Mouse (Mus musculus) G1E (cell line): ENCODE data around the gene Gns.

Experiments
- CTCF ChIP-seq: IDR thresholded peaks from 2 replicates; pipeline ENCODE4 v1.5.1; 2012; ENCODE audit warnings: low read depth, low read length, inconsistent platforms, mixed read lengths
- GATA1 ChIP-seq: IDR thresholded peaks from 2 replicates; pipeline ENCODE4 v1.6.1; 2012; ENCODE audit warnings: borderline replicate concordance, low read length, inconsistent platforms, mixed read lengths
- GATA2 ChIP-seq: IDR thresholded peaks from 2 replicates; pipeline ENCODE4 v1.6.1; 2012; ENCODE audit warnings: low read depth, low read length, inconsistent platforms, borderline replicate concordance
- POLR2AphosphoS5 ChIP-seq: IDR thresholded peaks from 2 replicates; pipeline ENCODE4 v1.6.1; 2012; ENCODE audit warnings: low read depth, low read length, inconsistent platforms; ENCODE audit not compliant: insufficient replicate concordance
- TAL1 ChIP-seq: conservative IDR thresholded peaks from 2 replicates; pipeline ENCODE4 v1.6.1; 2012; ENCODE audit warnings: low read depth, low read length, inconsistent platforms, mixed read lengths

- TF ChIP-seq CTCF: no peak
- no peak for TF ChIP-seq GATA1
- TF ChIP-seq POLR2AphosphoS5: no peak
- no peak for TF ChIP-seq TAL1
- no peak for TF ChIP-seq GATA2
These were observed 38.2 kb downstream of the Gns start for GRCm38 (mm10) chr10:121403104-121403503.
